Mouse (Mus musculus) cortical plate, adult 2 months (tissue): ENCODE measurements around the gene Rbm3. TPM values are rescaled to one million over a fixed set of nuclear protein-coding genes. Genes with fewer than 3 reads are reported as not detected.

Experiments
- H3K27ac ChIP-seq: fragments of 200-500 bp; 2 replicates; pipeline ENCODE4 v1.5.1; 2012; ENCODE audit warnings: low read length, control low read depth, inconsistent platforms; ENCODE audit not compliant: insufficient read depth
- H3K4me1 ChIP-seq: fragments of 200-500 bp; 2 replicates; pipeline ENCODE4 v1.6.1; 2011; ENCODE audit warnings: low read length; ENCODE audit not compliant: control insufficient read depth, insufficient read depth
- H3K4me3 ChIP-seq: fragments of 200-500 bp; 2 replicates; pipeline ENCODE4 v1.5.1; 2011; ENCODE audit warnings: mild to moderate bottlenecking, low read length, control low read depth; ENCODE audit not compliant: insufficient read depth
- CTCF ChIP-seq: fragments of 200-500 bp; IDR thresholded peaks from 2 replicates; pipeline ENCODE4 v1.5.1; 2011; ENCODE audit warnings: mild to moderate bottlenecking, control low read depth, low read length; ENCODE audit not compliant: insufficient read depth; ENCODE audit errors: extremely low read depth
- POLR2A ChIP-seq: fragments of 200-500 bp; IDR thresholded peaks from 2 replicates; pipeline ENCODE4 v1.6.1; 2011; ENCODE audit warnings: mild to moderate bottlenecking, low read length, control low read depth; ENCODE audit not compliant: insufficient read depth; ENCODE audit errors: extremely low read depth
- polyA plus RNA-seq: library from polyadenylated mRNA; depleted of rRNA; stranded (reverse); fragments of >200 nt; gene quantifications from 2 replicates; pipeline ENCODE4 v1.2.3, GENCODE M21; 2012; rRNA removed

Rbm3 gene
- 193 and 207 TPM in 2 replicates for polyA plus RNA-seq

DNA sequence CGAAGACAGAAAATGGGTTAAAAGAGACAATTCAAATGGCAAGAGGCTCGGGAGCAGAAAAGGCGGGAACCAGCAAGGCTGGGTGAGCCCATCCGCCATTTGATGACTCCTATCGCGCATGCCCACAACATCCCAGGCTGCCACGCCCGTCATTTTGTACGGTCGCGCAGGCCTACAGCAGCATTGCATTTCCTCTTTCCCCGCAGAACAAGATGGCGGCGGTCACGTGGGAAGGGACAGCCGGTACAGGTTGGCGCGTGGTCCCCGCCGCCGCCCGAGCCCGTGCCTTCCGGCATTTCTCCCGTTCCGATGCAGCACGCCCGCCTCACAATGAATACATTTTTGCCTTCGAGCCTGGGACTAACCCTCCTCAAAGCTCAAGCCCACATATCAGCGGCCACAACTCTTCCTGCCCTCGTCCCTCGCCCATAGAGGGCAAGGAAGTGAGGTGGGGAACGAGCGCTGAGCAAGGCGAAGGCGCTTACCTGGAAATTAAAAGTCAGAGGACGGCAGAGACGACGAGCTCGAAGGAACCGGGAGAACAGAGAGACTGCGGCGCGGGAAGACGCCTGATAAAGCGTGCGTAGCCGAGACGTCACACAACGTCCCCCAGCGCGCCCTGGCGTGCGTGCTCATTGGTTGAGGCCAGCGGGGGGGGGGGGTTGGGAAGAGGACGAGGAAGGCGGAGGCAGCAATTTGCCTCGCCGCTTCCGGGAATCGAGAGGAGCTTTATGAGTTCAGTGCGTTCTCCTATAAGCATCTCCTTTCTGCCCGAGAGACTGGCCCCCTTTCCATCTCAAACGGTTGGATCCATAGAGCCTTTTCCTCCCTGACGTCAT lies at the start of gene Rbm3:
Rbm3 (minus strand) TSS at position 728 of the 839 bp plus-strand sequence.
- Histone ChIP-seq H3K4me1 (no peaks in the 10 kb centered on the region; the same call in 1 of the 2 replicates), H3K27ac (peak within 1 kb of the TSS; percentile 92), H3K4me3 (peak within 1 kb of the TSS; percentile 85)
- no peak for TF ChIP-seq CTCF
- peak; percentile 86 for TF ChIP-seq POLR2A

DNA sequence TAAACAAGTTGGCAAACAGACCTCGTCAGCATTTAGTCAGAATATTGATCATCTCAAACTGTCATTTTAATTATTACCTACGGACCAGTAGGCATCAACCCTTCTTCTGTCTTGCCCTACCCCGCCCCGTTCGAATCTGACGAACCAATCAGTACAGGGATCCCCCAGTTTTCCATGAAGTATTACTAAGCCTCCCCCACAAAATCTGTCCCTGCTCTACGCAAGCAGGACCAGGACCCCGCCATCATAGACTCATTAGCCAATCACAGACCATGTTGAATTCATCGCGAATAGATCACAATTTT lies 47.7 kb upstream of the Rbm3 start, which contains the start of gene Ebp:
Ebp (minus strand) TSS at position 94 of the 305 bp plus-strand sequence.
- Histone ChIP-seq H3K4me3 (peak within 1 kb of the TSS; percentile 59), H3K4me1 (no peaks in the 10 kb centered on the region), H3K27ac (peak within 1 kb of the TSS; percentile 63)
- TF ChIP-seq POLR2A (no peak), CTCF (no peak)

DNA sequence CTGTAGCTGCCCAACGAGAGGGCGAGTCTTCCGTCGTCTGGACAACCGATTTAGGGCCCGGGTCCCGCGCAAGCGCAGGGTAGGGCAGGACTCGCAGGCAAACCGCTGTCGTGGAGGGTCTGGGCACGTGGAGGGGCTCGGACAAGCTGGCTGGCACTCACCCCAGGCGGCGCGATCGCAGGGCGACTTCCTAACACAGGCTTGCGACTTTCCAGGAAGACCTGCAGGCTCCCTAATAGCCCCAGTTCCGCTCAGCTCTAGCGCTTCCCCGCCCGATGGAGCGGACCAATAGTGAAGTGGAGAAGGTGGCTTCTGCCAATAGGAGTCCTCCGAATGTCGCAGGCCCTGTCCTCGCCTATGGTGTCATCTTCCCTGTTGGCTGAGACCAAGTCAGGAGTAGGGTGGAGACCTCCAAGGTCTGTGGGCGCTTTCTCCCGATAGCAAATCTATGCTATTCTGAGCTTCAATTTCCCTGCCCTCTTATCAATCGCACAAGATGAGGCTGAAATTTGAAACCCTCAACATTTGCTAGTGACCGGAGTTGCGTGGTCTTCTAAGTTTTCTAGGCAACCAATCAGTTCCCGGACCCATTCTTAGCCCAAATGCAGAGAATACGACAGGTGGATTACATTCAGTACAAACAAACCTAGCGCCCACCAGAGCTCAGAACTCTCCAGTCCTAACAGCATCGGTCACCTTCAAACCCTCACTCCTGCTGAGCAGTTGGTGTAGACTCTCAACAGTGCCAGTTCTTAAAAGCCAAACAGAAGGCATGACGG lies 47.1 kb upstream of the Rbm3 start:
- Histone ChIP-seq H3K27ac (peak overlapping the region; percentile 63), H3K4me3 (peak overlapping the region; percentile 59), H3K4me1 (no peaks in the 10 kb centered on the region)
- TF ChIP-seq POLR2A = peak; percentile 67
- TF ChIP-seq CTCF = no peak

DNA sequence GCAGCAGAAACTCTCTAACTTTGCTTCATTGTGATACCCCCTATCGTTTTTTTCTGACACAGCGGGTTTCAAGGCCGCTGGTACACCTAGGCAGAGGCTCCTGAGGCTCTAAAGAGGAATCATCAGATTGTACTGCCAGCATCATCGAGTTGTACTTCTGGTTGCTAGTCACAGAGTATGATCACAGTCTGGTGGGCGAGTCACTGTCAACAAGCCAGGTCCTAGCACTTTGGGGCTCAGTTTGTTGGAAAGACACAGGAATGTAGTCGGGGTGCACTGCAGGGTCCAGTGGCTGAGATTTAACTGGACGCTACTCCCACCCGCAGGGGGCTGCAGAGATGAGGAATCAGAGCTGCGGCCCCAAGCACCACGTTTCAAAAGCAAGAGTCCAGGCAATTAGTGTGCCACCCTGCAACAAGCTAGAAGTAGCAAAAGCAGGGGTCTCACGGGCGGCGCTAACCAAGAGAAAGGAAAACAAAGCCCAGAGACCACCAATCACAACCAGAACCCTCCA lies 46.5 kb upstream of the Rbm3 start:
- Histone ChIP-seq H3K4me1 (no peaks in the 10 kb centered on the region), H3K4me3 (peak overlapping the region; percentile 59), H3K27ac (peak overlapping the region; percentile 6; the same call in 1 of the 2 replicates)
- TF ChIP-seq CTCF (no peak), POLR2A (no peak)

DNA sequence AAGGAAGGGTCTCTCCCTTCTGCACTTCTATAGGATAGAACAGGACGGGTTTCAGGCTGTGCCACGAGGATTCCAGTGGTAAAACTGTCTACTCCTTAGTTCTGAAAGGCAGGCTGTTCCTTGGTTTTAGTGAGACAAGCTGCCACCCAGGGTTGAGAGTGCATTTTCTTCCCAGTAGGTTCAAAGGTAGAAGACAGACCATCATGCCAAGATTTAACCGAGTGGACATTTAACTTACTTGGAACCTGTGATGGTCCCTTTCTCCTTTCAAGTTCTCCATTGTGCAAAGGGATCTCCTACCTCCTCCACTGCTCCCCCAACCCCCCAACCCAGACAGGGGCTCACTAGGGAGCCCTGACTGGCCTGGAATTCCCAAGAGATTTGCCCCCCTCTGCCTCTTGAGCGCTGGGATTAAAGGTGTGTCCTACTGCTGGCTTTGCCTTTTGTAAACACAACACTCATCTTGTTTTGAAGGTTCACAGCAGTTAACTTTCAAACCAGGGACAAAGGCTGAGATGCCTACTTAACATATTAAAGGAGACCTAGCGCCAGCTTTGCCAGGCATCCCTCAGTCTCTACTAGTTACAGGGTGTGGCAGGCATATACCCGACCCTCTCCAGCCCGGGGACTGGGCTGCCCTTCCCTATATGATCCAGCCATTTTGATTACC lies 37.3 kb upstream of the Rbm3 start:
- TF ChIP-seq POLR2A (no peak), CTCF (no peak)
- Histone ChIP-seq H3K4me1 (no peaks in the 10 kb centered on the region), H3K27ac (no peak overlapping the region), H3K4me3 (no peak overlapping the region)

DNA sequence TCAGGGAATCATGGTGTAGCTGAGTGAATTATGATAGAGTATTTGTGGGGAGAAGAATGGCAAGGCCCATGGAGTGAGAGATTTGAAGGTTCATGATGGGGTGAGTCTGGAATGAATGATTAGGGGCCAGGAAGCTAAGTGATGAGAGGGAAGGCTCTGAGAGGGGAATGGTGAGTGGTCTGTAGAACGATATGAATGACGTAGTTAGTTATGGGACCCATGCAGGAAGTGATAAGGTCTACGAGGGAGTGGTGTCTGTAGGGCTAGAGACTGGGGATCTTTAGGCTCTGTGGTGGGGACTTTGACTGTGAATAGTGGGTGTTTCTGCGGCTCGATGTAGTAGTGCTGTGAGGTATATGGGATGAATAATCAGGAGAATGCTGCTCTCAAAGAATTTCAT lies 34.0 kb upstream of the Rbm3 start:
- TF ChIP-seq POLR2A (no peak), CTCF (no peak)
- H3K4me3 ChIP-seq = no peak overlapping the region
- H3K27ac ChIP-seq = no peak overlapping the region
- no peaks in the 10 kb centered on the region for H3K4me1 ChIP-seq

DNA sequence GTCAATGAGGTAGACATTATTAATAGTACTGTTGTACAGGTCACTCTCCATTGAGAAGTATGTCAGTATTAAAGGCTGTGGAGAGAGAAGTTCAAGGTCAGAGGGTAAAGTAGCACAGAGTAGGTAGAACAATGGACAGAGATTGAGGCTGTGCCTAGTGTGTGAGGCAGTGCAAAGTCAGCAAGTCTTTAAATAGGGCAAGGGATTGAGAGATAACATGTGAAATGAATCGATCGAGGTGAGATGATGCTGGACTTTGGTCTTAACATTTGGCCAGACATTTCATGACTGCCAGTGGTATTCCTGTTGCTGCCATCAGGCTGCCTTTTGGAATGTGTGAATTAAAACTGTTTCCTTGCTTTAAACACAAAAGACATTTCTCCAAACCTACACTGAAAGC lies 33.2 kb upstream of the Rbm3 start:
- no peak overlapping the region for H3K4me3 ChIP-seq
- no peak overlapping the region for H3K27ac ChIP-seq
- no peak for TF ChIP-seq POLR2A
- TF ChIP-seq CTCF = no peak
- no peaks in the 10 kb centered on the region for H3K4me1 ChIP-seq

DNA sequence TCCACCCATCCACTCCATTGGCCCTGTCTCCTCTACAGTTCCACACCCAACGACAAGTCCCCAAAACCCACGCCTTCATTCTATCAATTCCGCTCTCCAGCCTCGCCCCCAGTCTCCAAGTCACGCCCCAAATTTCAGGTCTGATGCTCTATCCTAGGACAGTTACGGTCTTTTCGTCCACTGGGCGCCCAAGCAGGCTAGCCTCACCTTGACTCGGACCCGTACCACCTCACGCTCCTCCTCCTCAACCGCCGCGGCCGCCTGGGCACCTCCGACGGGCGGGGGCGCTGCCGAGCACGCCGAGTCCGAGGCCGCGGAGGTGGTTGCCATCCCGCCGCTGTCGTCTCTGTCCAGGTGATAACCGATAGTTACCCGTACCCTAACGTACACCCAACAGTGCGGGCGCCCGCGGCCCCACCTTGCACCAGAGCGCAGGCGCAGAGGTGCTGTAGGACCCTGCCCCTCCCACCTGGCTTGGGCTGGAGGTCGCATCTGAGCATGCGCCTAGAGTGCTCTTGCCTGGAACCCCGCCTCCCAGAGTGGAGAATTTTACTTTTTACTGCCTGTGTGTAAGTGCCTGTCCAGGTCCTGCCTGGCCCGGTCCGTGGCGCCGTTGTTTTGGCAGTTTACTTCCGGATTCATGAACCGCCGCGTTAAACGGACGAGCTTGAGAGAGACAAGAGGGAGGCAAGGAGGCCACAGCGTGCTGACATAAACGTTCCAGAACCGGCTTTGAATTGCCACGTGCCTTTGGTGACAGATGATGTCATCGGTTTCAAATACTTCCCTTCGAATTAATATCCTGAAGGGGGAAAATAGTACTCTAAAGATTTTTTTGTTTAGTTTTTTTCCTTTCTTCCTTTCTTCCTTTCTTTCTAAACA lies 30.1 kb upstream of the Rbm3 start, which contains the start of gene Tbc1d25:
Tbc1d25 (minus strand) TSS at position 678 of the 882 bp plus-strand sequence.
- Histone ChIP-seq H3K27ac (peak within 1 kb of the TSS; percentile 32; the same call in 1 of the 2 replicates), H3K4me3 (peak within 1 kb of the TSS; percentile 80), H3K4me1 (no peaks in the 10 kb centered on the region)
- TF ChIP-seq CTCF = no peak
- TF ChIP-seq POLR2A = peak; percentile 56; the same call in 1 of the 2 replicates
